Mouse (Mus musculus): ENCODE data around the gene Unc79.

Unc79 gene

GRCm38 (mm10) chr12:103202592-103203544, 254.2 kb downstream of the Unc79 start:
- no peak for DNase-seq (ENCODE audit: low spot score in 2 of 2)

DNA sequence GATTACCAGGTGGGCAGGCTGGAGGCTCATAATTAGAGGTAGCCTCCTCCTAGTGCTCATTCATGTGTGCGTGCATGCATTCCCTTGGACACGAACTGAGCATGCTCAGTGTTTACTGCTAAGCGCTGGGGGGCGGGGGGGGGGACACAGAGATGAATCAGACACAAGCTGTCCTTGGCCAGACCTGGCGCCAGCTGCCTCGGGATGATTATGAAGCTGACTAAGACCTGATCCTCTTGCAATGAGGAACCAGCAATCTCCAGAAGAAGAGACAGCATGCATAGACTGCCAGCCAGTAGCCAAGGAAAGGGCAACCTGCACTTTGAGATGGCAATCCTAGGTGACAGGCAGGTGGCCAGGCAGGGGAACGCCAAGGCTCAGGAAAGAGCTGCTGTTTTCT, 256.9 kb downstream of the Unc79 start:
- no peak for DNase-seq (ENCODE audit: low spot score in 2 of 2)

- DNase-seq (ENCODE audit: low spot score in 2 of 2) = no peak
These were observed 260.9 kb downstream of the Unc79 start for GRCm38 (mm10) chr12:103209581-103209980.

- no peak for DNase-seq (ENCODE audit: low spot score in 2 of 2)
These were observed 262.4 kb downstream of the Unc79 start for GRCm38 (mm10) chr12:103211078-103211477.

DNA sequence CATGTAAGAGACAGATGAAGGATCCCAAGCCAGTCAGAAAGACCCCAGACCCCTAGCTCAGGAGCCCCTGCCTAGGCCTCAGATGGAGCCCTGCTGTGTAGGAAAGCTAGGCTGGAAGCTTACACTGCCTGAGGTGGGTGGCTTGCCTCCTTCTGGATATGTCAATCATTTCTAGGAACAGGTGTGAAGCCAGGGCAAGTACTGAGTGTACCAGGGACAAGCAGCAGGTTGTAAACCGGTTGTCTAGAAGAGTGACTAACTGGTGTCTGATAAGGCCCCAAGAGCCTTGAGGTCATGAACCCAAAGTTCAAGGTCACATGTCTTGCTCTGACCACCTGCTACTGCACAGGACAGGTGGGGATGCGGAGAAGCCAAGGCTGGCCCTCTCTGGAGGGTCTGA, 264.9 kb downstream of the Unc79 start:
- DNase-seq (ENCODE audit: low spot score in 2 of 2) = no peak

- no peak for DNase-seq (ENCODE audit: low spot score in 2 of 2)
These were observed 265.6 kb downstream of the Unc79 start for GRCm38 (mm10) chr12:103214270-103214669.

- no peak for DNase-seq (ENCODE audit: low spot score in 2 of 2)
These were observed 266.1 kb downstream of the Unc79 start for GRCm38 (mm10) chr12:103214797-103215196.

GRCm38 (mm10) chr12:103215877-103216610, 267.4 kb downstream of the Unc79 start:
- DNase-seq (ENCODE audit: low spot score in 2 of 2) = no peak

- no peak for DNase-seq (ENCODE audit: low spot score in 2 of 2)
These were observed 275.0 kb downstream of the Unc79 start for GRCm38 (mm10) chr12:103223671-103224070.

- no peak for DNase-seq (ENCODE audit: low spot score in 2 of 2)
These were observed 277.5 kb downstream of the Unc79 start for GRCm38 (mm10) chr12:103226121-103226520.

DNA sequence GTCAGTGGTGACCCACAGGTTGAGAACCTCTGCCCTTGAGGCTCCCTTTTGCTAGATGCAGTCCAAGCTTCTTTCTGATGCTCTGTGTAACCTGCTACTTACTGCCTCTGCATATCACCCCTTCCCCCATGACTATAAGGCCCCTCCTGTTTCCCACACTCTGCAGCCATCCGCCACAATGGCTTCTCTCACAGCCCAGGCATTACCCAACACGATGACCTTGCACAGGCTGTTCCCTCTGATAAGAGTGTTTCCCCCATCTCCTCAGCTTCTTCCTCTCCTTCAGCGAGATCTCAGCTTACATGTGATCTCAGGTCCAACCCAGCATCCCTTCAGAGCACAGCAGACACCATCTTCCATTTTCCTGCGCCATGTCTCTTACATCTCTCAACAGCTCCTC, 280.4 kb downstream of the Unc79 start:
- no peak for DNase-seq (ENCODE audit: low spot score in 2 of 2)

All from spleen, postnatal 36 days (tissue).